Mouse (Mus musculus) heart, postnatal 36 days (tissue): ENCODE data around the gene Krtap6-2. TPM values are rescaled to one million over a fixed set of nuclear protein-coding genes. Genes with fewer than 3 reads are reported as not detected.

ENCODE experiments used
- DNase-seq, 2 experiments: peaks; one replicate each; pipeline ENCODE4 v3.0.0; 2021 to 2022
- intact Hi-C: fragments of 180-260 bp; cut with DNase I; formaldehyde crosslinking; loops from one replicate; pipeline ENCODE4 v1.15.1; 2025
- total RNA-seq, 2 experiments: library from RNA; stranded (reverse); gene quantifications; 2 replicates each; pipeline ENCODE4 v1.2.3; 2021

Krtap6-2 gene
- not detected for total RNA-seq

DNA sequence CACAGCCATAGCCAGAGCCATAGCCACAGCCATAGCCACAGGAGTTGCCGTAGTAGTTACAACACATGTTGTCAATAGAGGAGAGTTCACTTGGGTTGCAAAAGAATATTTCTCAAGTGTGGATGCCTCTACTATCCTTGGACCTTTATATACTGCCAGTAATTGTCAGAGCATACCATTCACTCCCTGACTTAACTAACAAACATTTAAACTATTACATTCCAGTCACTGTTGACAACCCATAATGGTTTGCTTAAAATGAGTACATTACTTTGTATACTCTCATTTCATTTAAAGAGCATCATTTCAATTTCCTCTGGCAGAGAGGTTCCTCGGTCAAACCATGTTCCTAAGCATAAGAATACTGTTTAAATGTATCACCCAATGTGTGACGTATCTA lies at the start of gene Krtap6-2:
Gene Krtap6-2, minus strand, starts transcription at position 101 of the 400 bp plus-strand sequence.
- no peak for DNase-seq
- intact Hi-C loops = no loop called here

DNA sequence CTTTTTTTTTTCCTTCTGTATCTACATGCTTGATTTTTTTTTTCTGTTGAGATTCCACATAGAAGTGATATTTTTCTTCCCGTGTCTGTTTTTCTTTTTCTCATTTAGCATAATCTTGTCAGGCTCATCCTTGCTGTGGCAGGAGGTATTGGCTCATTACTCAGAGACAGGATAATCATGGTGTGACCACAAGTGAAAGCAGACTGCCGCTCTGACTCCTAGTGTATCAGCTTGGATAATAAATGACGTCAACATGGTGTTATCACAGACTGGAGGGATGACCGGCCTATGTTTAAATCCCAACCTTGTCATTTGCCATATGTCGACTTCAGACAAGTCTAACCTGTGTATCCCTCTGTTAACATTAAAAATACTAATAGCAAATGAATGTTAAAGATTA lies 41.3 kb upstream of the Krtap6-2 start:
- no peak for DNase-seq
- intact Hi-C loops = no loop called here

DNA sequence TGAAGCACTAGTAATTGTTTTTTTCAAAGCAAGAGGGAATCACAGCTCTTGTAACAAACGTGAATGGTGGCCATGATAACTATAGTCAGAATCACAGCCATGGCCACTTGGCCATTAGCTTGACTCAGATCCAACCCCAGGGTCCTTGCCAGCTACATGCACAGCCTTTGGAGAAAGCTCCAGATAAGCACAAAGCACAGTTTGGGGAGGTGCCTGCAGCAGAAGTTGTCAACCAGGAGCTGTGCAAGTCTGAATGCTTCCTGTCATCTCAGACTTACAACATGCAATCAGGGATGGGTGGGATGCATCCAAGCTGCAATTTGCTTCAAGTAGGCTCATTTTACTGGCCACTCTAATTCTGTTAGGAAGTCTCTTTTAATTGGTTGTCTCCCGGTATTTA lies 9.7 kb upstream of the Krtap6-2 start:
- DNase-seq = no peak
- intact Hi-C loops = no loop called here

DNA sequence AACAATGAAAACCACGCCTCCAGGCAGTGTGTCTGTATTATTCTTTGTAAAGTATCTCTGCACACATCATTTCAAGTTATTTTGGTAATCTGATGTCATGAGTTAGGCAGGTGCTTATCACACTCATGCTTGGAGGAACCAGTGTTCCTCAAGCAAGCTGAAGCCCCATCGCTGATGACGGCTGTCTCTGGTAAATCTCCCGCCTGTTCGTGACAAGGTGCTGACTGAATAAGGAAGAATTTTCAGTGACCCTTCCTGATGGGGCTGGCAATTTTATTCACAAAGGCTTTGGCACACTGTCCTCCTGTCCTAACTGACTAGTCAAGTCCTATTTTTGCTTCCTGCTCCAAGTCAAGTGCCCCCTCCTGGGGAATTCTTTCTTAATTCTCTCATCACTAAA lies 5.4 kb upstream of the Krtap6-2 start:
- no peak for DNase-seq
- intact Hi-C loops = no loop called here

DNA sequence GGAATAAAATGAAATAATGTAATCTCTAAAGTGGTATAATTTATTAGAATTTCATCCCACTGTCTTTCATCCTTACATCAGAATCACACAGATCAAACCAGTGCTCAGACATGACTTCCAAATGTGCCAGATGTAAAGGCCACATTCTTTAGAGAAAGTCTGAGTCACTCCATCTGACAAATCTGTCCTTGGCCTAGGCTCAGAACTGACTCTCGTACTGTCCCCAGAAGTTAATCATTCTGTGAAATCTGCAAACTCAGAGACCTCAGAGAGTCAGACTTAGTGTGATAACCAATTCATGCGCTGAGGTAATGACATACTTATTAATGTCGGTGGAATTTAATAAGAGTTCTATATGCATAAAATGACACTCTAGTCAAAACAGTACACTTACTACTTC lies 3.6 kb downstream of the Krtap6-2 start:
- no peak for DNase-seq
- intact Hi-C loops = no loop called here

DNA sequence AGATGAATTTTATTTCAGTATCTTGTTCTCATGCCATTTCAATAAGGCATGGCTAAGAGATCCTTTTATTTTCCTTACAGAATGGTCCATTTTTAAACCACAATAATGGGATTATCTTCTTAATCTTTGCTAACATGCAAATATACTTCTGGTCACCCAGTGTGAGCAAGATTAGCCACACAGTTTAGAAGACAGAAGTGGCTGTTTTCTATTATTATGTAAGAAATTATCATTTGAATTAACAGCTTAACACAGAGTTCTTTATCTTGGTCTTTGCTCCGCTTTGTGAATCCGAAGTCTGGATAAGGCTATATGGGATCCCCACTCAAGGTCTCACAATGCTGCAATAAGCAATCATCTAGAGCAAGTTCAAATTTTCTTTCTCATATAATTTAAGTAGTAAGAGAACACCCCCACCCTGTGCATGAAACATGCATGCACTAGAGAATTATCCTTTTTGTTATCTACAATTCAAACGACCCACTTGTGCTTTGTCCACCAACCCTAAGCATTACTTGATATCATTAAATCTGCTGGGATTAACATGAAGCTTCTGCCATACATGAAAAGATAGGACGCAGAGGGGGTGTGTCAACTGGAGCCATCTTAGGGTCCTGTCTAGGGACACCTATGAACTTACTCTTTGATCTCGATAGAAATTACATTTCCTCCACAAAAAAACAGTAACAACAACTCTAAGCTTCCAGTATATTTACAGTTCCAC lies 9.4 kb downstream of the Krtap6-2 start:
- intact Hi-C loops = no loop called here
- no peak for DNase-seq

DNA sequence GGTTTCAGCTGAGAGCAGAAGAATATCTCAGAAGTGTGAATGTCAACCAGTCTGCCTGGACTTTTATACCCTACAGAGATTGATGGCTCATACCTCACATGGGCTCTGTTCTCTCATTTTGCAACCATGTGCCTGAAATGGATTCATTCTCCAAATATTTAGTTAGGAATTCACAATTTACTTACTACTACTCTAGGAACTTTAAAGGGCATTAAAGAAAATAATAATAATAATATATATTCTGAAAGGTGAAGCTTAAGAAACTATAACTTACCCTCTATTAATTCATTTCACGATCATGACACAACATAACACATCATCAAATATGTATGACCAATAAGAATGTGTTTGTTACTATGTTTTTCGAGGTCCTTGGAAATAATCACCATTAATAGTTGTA lies 16.1 kb downstream of the Krtap6-2 start, which contains the start of gene Krtap21-1:
Gene Krtap21-1, minus strand, starts transcription at position 101 of the 400 bp plus-strand sequence.
- intact Hi-C loops = no loop called here
- DNase-seq = no peak

DNA sequence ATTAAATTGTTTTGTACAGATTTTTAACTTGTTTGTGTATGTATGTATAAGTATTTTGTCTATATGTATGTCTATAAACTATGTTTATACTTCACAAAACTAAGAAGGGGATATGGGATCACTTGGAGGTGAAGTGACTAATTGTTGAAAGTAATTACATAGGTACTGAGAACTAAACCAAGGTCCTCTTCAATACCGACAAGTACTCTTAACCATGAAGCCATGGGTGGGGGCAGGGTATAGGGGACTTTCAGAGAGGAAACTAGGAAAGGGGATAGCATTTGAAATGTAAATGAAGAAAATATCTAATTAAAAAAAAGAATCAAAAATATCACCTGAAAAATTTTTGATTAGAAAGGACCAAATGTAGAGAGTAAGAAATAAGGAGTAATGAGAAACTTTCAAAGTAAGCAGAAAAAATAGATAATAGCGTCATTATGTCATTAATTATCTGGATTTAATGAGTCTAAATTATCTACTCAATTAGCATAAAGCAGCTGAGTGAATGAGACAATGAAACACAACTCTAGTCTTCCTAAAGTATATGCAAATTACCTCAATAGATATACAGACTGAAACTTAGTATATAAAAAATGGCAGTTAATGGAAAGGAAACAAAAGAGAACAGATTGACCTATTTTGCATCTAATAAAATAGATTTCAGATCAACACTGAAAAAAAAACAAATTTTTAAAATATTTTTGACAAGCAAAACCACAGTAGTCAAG lies 47.0 kb downstream of the Krtap6-2 start:
- no peak for DNase-seq
- intact Hi-C loops = no loop called here

Other genes starting within 250 kb of the Krtap6-2 start
- gene 1110057P08Rik, start 245.4 kb downstream of the Krtap6-2 start, total RNA-seq = not detected
- gene Krtap20-2, start 214.2 kb downstream of the Krtap6-2 start, total RNA-seq = not detected
- not detected for gene Krtap21-1, start 16.2 kb downstream of the Krtap6-2 start, total RNA-seq
- gene Krtap8-1, start 67.8 kb upstream of the Krtap6-2 start, total RNA-seq = not detected
- gene Krtap7-1, start 88.2 kb upstream of the Krtap6-2 start, total RNA-seq = not detected
- not detected for gene Krtap11-1, start 151.1 kb upstream of the Krtap6-2 start, total RNA-seq